Mouse (Mus musculus): ENCODE data around the gene Ngef.

DNA sequence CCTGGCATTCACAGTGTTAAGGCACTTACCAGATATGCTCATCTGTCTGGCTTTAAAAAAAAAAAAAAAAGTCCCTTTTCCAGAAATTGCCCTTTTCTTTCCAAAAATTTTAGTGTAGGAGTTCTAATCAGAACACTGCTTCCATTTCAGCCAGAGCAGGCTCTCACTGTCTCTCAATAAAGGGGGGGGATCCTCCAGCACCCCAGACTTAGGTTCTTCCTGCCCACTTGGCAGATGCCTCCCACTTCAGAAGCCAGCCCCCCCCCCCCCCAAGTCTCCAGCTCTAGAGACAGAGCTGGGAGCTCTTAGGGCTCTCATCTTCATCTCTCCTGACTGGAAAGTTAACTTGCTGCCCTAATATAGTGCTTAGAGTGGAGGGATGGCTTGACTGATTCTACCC, 53.2 kb downstream of the Ngef start:
- TF ChIP-seq POLR2AphosphoS2 (IDR thresholded peaks at IDR 0.05; ENCODE audit: insufficient read length, low read depth), result no peak
- TF ChIP-seq E2F4 (IDR thresholded peaks at IDR 0.05; ENCODE audit: insufficient read depth), result no peak

All from myocyte (in vitro differentiated cells).